Mouse (Mus musculus) liver, embryonic 15.5 days (tissue): ENCODE data around the gene Gm17535. TPM values are rescaled to one million over a fixed set of nuclear protein-coding genes. Genes with fewer than 3 reads are reported as not detected.
"Not testable (repeated sequence)": the region's sequence is repeated elsewhere in the genome, so short reads cannot be mapped to it uniquely, and the experiment has no call there.

ENCODE experiments used
- ATAC-seq: fragments of 200-750 bp; cut with Nextera tagmentation; 2 replicates; pipeline ENCODE4 v1.8.0; 2017; ENCODE audit warnings: moderate number of reproducible peaks, mild to moderate bottlenecking, moderate library complexity; ENCODE audit not compliant: insufficient read depth
- H3K27ac ChIP-seq: fragments of 300-500 bp; sonication (generic); replicated peaks from 2 replicates; pipeline ENCODE4 v1.5.1; 2015; ENCODE audit warnings: mild to moderate bottlenecking, inconsistent platforms
- H3K27me3 ChIP-seq: fragments of 300-500 bp; sonication (generic); 2 replicates; pipeline ENCODE4 v1.6.1; 2015; ENCODE audit warnings: mild to moderate bottlenecking, inconsistent platforms
- H3K36me3 ChIP-seq: fragments of 300-500 bp; sonication (generic); replicated peaks from 2 replicates; pipeline ENCODE4 v1.6.1; 2015; ENCODE audit warnings: moderate library complexity, mild to moderate bottlenecking, inconsistent platforms
- H3K4me1 ChIP-seq: fragments of 300-500 bp; sonication (generic); replicated peaks from 2 replicates; pipeline ENCODE4 v1.6.1; 2015; ENCODE audit warnings: inconsistent platforms
- H3K4me2 ChIP-seq: fragments of 300-500 bp; sonication (generic); 2 replicates; pipeline ENCODE4 v1.6.1; 2015; ENCODE audit warnings: moderate library complexity, mild to moderate bottlenecking, inconsistent platforms
- H3K4me3 ChIP-seq: fragments of 300-500 bp; sonication (generic); replicated peaks from 2 replicates; pipeline ENCODE4 v1.5.1; 2015; ENCODE audit warnings: mild to moderate bottlenecking, inconsistent platforms
- H3K9ac ChIP-seq: fragments of 300-500 bp; sonication (generic); 2 replicates; pipeline ENCODE4 v1.6.1; 2015; ENCODE audit warnings: moderate library complexity, mild to moderate bottlenecking, inconsistent platforms
- H3K9me3 ChIP-seq: fragments of 300-500 bp; sonication (generic); replicated peaks from 2 replicates; pipeline ENCODE4 v1.6.1; 2016; ENCODE audit warnings: inconsistent platforms
- WGBS: fragments of 180-500 bp; shearing (Covaris S2); methylation state at CpG from one replicate; pipeline ENCODE4 v1.1.7; 2015; ENCODE audit warnings: mixed read lengths; ENCODE audit not compliant: insufficient replicate concordance; 5-methylcytosine and 5-hydroxymethylcytosine counted together
- polyA plus RNA-seq: library from polyadenylated mRNA; unstranded; fragments of >200 nt; fragmentation: Nextera tagmentation; extraction: Ambion mirVana; gene quantifications from 2 replicates; pipeline ENCODE4 v1.2.1, GENCODE M21; 2015

Gene Gm17535
- not detected in 2 replicates for polyA plus RNA-seq

DNA sequence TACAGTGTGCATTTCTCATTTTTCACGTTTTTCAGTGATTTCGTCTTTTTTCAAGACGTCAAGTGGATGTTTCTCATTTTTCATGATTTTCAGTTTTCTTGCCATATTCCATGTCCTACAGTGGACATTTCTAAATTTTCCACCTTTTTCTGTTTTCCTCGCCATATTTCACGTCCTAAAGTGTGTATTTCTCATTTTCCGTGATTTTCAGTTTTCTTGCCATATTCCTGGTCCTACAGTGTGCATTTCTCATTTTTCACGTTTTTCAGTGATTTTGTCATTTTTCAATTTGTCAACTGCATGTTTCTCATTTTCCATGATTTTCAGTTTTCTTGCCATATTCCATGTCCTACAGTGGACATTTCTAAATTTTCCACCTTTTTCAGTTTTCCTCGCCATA lies at the start of gene Gm17535:
Gene Gm17535, plus strand, starts transcription at position 301 of the 400 bp plus-strand sequence.
- not testable (repeated sequence) for H3K36me3 ChIP-seq, ATAC-seq, H3K4me2 ChIP-seq, H3K4me3 ChIP-seq, H3K27me3 ChIP-seq, H3K9ac ChIP-seq, H3K27ac ChIP-seq, H3K4me1 ChIP-seq, H3K9me3 ChIP-seq
- 37% methylated on average over 2 of the region's 8 CpGs for WGBS

DNA sequence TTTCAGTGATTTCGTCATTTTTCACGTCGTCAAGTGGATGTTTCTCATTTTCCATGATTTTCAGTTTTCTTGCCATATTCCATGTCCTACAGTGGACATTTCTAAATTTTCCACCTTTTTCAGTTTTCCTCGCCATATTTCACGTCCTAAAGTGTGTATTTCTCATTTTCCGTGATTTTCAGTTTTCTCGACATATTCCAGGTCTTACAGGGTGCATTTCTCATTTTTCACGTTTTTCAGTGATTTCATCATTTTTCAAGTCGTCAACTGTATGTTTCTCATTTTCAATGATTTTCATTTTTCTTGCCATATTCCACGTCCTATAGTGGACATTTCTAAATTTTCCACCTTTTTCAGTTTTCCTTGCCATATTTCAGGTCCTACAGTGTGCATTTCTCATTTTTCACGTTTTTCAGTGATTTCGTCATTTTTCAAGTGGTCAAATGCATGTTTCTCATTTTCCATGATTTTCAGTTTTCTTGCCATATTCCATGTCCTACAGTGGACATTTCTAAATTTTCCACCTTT lies 33.9 kb upstream of the Gm17535 start, which contains the start of gene Gm10722:
Gene Gm10722, plus strand, starts transcription at position 478 of the 528 bp plus-strand sequence.
- not testable (repeated sequence) for H3K4me3 ChIP-seq, H3K9ac ChIP-seq, ATAC-seq, H3K27ac ChIP-seq, H3K9me3 ChIP-seq, H3K36me3 ChIP-seq, H3K27me3 ChIP-seq, H3K4me2 ChIP-seq, H3K4me1 ChIP-seq
- WGBS: 58% methylated on average over 12 of the region's 12 CpGs

- ATAC-seq, H3K36me3 ChIP-seq: not testable (repeated sequence)
- 53% methylated on average over 8 of the region's 8 CpGs for WGBS
Measured at GRCm38 (mm10) chr9:3001006-3001405, 33.4 kb upstream of the Gm17535 start.

DNA sequence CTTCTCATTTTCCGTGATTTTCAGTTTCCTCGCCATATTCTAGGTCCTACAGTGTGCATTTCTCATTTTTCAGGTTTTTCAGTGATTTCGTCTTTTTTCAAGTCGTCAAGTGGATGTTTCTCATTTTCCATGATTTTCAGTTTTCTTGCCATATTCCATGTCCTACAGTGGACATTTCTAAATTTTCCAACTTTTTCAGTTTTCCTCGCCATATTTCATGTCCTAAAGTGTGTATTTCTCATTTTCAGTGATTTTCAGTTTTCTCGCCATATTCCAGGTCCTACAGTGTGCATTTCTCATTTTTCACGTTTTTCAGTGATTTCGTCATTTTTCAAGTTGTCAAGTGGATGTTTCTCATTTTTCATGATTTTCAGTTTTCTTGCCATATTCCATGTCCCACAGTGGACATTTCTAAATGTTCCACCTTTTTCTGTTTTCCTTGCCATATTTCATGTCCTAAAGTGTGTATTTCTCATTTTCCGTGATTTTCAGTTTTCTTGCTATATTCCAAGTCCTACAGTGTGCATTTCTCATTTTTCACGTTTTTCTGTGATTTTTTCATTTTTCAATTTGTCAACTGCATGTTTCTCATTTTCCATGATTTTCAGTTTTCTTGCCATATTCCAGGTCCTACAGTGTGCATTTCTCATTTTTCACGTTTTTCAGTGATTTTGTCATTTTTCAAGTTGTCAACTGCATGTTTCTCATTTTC lies 32.3 kb upstream of the Gm17535 start:
- ATAC-seq: peak; percentile 65
- H3K27me3 ChIP-seq, H3K9me3 ChIP-seq, H3K4me1 ChIP-seq, H3K36me3 ChIP-seq, H3K4me3 ChIP-seq, H3K27ac ChIP-seq, H3K9ac ChIP-seq, H3K4me2 ChIP-seq: not testable (repeated sequence)
- WGBS: 56% methylated on average over 9 of the region's 11 CpGs

More at GRCm38 (mm10) chr9:3001006-3001405, 33.4 kb upstream of the Gm17535 start:
- H3K4me1 ChIP-seq, H3K9ac ChIP-seq, H3K27me3 ChIP-seq, H3K4me2 ChIP-seq, H3K4me3 ChIP-seq, H3K9me3 ChIP-seq, H3K27ac ChIP-seq: not testable (repeated sequence)

DNA sequence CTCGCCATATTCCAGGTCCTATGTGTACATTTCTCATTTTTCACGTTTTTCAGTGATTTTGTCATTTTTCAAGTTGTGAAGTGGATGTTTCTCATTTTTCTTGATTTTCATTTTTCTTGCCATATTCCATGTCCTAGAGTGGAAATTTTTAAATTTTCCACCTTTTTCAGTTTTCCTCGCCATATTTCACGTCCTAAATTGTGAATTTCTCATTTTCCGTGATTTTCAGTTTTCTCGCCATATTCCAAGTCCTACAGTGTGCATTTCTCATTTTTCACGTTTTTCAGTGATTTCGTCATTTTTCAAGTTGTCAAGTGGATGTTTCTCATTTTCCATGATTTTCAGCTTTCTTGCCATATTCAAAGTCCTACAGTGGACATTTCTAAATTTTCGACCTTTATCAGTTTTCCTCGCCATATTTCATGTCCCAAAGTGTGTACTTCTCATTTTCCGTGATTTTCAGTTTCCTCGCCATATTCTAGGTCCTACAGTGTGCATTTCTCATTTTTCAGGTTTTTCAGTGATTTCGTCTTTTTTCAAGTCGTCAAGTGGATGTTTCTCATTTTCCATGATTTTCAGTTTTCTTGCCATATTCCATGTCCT lies 31.5 kb upstream of the Gm17535 start, which contains the start of gene Gm11168:
Gene Gm11168, plus strand, starts transcription at position 553 of the 603 bp plus-strand sequence.
- H3K9ac ChIP-seq, H3K27ac ChIP-seq, H3K36me3 ChIP-seq, H3K4me2 ChIP-seq, H3K9me3 ChIP-seq, H3K27me3 ChIP-seq, H3K4me3 ChIP-seq, H3K4me1 ChIP-seq, ATAC-seq: not testable (repeated sequence)
- WGBS: 64% methylated on average over 6 of the region's 14 CpGs

DNA sequence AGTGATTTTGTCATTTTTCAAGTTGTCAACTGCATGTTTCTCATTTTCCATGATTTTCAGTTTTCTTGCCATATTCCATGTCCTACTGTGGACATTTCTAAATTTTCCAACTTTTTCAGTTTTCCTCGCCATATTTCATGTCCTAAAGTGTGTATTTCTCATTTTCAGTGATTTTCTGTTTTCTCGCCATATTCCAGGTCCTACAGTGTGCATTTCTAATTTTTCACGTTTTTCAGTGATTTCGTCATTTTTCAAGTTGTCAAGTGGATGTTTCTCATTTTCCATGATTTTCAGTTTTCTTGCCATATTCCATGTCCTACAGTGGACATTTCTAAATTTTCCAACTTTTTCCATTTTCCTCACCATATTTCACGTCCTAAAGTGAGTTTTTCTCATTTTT lies 28.2 kb upstream of the Gm17535 start:
- not testable (repeated sequence) for H3K9me3 ChIP-seq, H3K4me3 ChIP-seq, ATAC-seq, H3K27ac ChIP-seq, H3K4me1 ChIP-seq, H3K9ac ChIP-seq, H3K4me2 ChIP-seq, H3K27me3 ChIP-seq, H3K36me3 ChIP-seq
- 67% methylated on average over 1 of the region's 5 CpGs for WGBS

DNA sequence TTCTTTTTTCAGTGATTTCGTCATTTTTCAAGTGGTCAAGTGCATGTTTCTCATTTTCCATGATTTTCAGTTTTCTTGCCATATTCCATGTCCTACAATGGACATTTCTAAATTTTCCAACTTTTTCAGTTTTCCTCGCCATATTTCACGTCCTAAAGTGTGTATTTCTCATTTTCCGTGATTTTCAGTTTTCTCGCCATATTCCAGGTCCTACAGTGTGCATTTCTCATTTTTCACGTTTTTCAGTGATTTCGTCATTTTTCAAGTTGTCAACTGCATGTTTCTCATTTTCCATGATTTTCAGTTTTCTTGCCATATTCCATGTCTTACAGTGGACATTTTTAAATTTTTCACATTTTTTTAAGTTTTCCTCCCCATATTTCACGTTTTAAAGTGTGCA lies 27.8 kb upstream of the Gm17535 start:
- H3K9me3 ChIP-seq, H3K36me3 ChIP-seq, H3K4me2 ChIP-seq, H3K9ac ChIP-seq, H3K27me3 ChIP-seq, H3K4me1 ChIP-seq, H3K4me3 ChIP-seq, H3K27ac ChIP-seq: not testable (repeated sequence)
- WGBS: 57% methylated on average over 8 of the region's 8 CpGs
- ATAC-seq: peak; percentile 51

- not testable (repeated sequence) for H3K36me3 ChIP-seq, H3K4me1 ChIP-seq, H3K27me3 ChIP-seq, H3K27ac ChIP-seq, H3K4me3 ChIP-seq, H3K9me3 ChIP-seq, ATAC-seq, H3K4me2 ChIP-seq, H3K9ac ChIP-seq
- WGBS: 66% methylated on average over 8 of the region's 9 CpGs
Measured at GRCm38 (mm10) chr9:3007272-3007671, 27.1 kb upstream of the Gm17535 start.

DNA sequence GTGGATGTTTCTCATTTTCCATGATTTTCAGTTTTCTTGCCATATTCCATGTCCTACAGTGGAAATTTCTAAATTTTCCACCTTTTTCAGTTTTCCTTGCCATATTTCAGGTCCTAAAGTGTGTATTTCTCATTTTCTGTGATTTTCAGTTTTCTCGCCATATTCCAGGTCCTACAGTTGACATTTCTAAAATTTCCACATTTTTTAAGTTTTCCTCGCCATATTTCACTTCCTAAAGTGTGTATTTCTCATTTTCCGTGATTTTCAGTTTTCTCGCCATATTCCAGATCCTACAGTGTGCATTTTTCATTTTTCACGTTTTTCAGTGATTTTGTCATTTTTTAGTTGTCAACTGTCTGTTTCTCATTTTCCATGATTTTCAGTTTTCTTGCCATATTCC lies 25.1 kb upstream of the Gm17535 start:
- H3K4me2 ChIP-seq, H3K4me3 ChIP-seq, H3K9ac ChIP-seq, H3K36me3 ChIP-seq, H3K27ac ChIP-seq, H3K27me3 ChIP-seq, H3K4me1 ChIP-seq, H3K9me3 ChIP-seq: not testable (repeated sequence)
- peak; percentile 26; the same call in 1 of the 2 replicates for ATAC-seq
- no CpG with 5 or more reads among the region's 5 CpGs for WGBS

DNA sequence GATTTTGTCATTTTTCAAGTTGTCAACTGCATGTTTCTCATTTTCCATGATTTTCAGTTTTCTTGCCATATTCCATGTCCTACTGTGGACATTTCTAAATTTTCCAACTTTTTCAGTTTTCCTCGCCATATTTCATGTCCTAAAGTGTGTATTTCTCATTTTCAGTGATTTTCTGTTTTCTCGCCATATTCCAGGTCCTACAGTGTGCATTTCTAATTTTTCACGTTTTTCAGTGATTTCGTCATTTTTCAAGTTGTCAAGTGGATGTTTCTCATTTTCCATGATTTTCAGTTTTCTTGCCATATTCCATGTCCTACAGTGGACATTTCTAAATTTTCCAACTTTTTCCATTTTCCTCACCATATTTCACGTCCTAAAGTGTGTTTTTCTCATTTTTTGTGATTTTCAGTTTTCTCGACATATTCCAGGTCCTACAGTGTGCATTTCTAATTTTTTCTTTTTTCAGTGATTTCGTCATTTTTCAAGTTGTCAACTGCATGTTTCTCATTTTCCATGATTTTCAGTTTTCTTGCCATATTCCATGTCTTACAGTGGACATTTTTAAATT lies 22.3 kb upstream of the Gm17535 start:
- not testable (repeated sequence) for H3K27ac ChIP-seq, ATAC-seq, H3K4me1 ChIP-seq, H3K27me3 ChIP-seq, H3K36me3 ChIP-seq, H3K9ac ChIP-seq, H3K9me3 ChIP-seq, H3K4me3 ChIP-seq, H3K4me2 ChIP-seq
- WGBS: 56% methylated on average over 3 of the region's 7 CpGs

DNA sequence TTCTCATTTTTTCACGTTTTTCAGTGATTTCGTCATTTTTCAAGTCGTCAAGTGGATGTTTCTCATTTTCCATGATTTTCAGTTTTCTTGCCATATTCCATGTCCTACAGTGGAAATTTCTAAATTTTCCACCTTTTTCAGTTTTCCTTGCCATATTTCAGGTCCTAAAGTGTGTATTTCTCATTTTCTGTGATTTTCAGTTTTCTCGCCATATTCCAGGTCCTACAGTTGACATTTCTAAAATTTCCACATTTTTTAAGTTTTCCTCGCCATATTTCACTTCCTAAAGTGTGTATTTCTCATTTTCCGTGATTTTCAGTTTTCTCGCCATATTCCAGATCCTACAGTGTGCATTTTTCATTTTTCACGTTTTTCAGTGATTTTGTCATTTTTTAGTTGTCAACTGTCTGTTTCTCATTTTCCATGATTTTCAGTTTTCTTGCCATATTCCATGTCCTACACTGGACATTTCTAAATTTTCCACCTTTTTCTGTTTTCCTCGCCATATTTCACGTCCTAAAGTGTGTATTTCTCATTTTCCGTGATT lies 21.6 kb upstream of the Gm17535 start, which contains the start of gene Gm10721:
Gene Gm10721, plus strand, starts transcription at position 408 of the 547 bp plus-strand sequence.
- not testable (repeated sequence) for H3K27ac ChIP-seq, H3K4me2 ChIP-seq, H3K4me3 ChIP-seq, H3K9me3 ChIP-seq, H3K9ac ChIP-seq, H3K36me3 ChIP-seq, H3K27me3 ChIP-seq, ATAC-seq, H3K4me1 ChIP-seq
- WGBS: 50% methylated on average over 1 of the region's 11 CpGs
